Mouse (Mus musculus): ENCODE data around the gene Gm42372. TPM values are rescaled to one million over a fixed set of nuclear protein-coding genes. Genes with fewer than 3 reads are reported as not detected.
A peak's percentile ranks its signal among the peaks of the same experiment; 100 is the strongest.

Gene Gm42372
- total and polyA plus RNA-seq, 3 experiments: 0.42 TPM; not detected in 2

DNA sequence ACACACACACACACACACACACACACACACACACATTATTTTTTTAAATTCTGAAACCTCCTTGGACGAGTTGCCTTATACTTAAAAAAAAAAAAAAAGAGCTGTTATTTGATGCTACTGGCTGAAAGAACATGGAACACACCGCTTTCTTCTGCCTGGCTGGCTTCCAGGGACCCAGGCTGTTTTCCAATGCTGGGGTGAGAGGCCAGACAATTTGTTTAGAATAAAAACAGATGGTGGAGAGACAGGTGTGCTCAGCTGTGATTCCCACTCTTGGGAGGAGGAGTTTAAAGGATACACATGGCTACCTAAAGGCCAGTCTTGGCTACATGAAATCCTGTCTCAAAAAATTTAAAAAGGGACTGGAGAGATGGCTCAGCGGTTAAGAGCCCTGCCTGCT lies 5.5 kb downstream of the Gm42372 start:
- Histone ChIP-seq H3K79me2 (ENCODE audit: control insufficient read depth, insufficient read depth, low read length, poor library complexity) (no peaks in the 10 kb centered on the region), H3K9me3 (replicated peaks; ENCODE audit: insufficient read depth, low read length) (no peaks in the 10 kb centered on the region), H3K27me3 (ENCODE audit: control insufficient read depth in 1 of 2, insufficient read depth in 2 of 2, low read length in 2 of 2) (no peaks in the 10 kb centered on the region), H3K9ac (ENCODE audit: control insufficient read depth, low read depth, low read length, poor library complexity, severe bottlenecking) (no peak overlapping the region), H3K4me3 (ENCODE audit: control insufficient read depth in 1 of 2, insufficient read depth in 1 of 2, low read depth in 2 of 2, low read length in 2 of 2) (no peak overlapping the region), H3K27ac (ENCODE audit: control insufficient read depth, low read depth, low read length) (no peak overlapping the region), H3K36me3 (ENCODE audit: control insufficient read depth in 1 of 2, insufficient read depth in 2 of 2, low read length in 2 of 2) (peaks cover 0 to 11% of the 10 kb centered on the region in 2 experiments; a peak in 2 of 4 replicates), H3K4me1 (ENCODE audit: control insufficient read depth in 1 of 2, insufficient read depth in 2 of 2, low read length in 2 of 2) (peaks cover 4 to 9% of the 10 kb centered on the region in 2 experiments)
- DNase-seq (ENCODE audit: low read depth, low spot score): no peak
- TF ChIP-seq SMC3 (IDR thresholded peaks at IDR 0.05; ENCODE audit: low read depth, low read length) (no peak), MXI1 (IDR thresholded peaks at IDR 0.05; ENCODE audit: low read depth, low read length) (no peak), MAFK (IDR thresholded peaks at IDR 0.05; ENCODE audit: borderline replicate concordance, low read depth, low read length) (no peak), ELF1 (IDR thresholded peaks at IDR 0.05; ENCODE audit: low read depth, low read length) (no peak), TCF12 (IDR thresholded peaks at IDR 0.05; ENCODE audit: low read depth, low read length) (no peak), USF1 (IDR thresholded peaks at IDR 0.05; ENCODE audit: low read depth, low read length) (no peak), GABPA (IDR thresholded peaks at IDR 0.05; ENCODE audit: low read depth, low read length) (no peak), NELFE (IDR thresholded peaks at IDR 0.05; ENCODE audit: low read depth, low read length) (no peak), JUND (IDR thresholded peaks at IDR 0.05; ENCODE audit: low read depth, low read length) (no peak), ZMIZ1 (IDR thresholded peaks at IDR 0.05; ENCODE audit: low read depth, low read length) (no peak), ZKSCAN1 (IDR thresholded peaks at IDR 0.05; ENCODE audit: low read depth, low read length) (no peak), EP300 (IDR thresholded peaks at IDR 0.05; ENCODE audit: low read depth in 1 of 2, low read length in 2 of 2) (no peak), MYC (IDR thresholded peaks at IDR 0.05; ENCODE audit: low read depth, low read length) (no peak), RCOR1 (IDR thresholded peaks at IDR 0.05; ENCODE audit: low read depth, low read length) (no peak), UBTF (IDR thresholded peaks at IDR 0.05; ENCODE audit: borderline replicate concordance, insufficient read depth, low read depth, low read length) (no peak), POLR2AphosphoS2 (IDR thresholded peaks at IDR 0.05; ENCODE audit: low read length) (no peak), USF2 (IDR thresholded peaks at IDR 0.05; ENCODE audit: borderline replicate concordance in 1 of 2, insufficient read depth in 1 of 2, low read depth in 1 of 2, low read length in 2 of 2) (no peak), TBP (IDR thresholded peaks at IDR 0.05; ENCODE audit: low read depth, low read length) (no peak)

- H3K36me3 ChIP-seq (ENCODE audit: control insufficient read depth in 1 of 2, insufficient read depth in 2 of 2, low read length in 2 of 2): peaks cover 0 to 11% of the 10 kb centered on the region in 2 experiments; a peak in 2 of 4 replicates
- no peaks in the 10 kb centered on the region for H3K9me3 ChIP-seq (replicated peaks; ENCODE audit: insufficient read depth, low read length)
- TF ChIP-seq MAX (IDR thresholded peaks at IDR 0.05; ENCODE audit: low read length) (no peak), TCF12 (IDR thresholded peaks at IDR 0.05; ENCODE audit: low read depth, low read length) (peak; percentile 23; the same call in 1 of the 2 replicates), CHD2 (IDR thresholded peaks at IDR 0.05; ENCODE audit: low read length) (no peak), GATA1 (IDR thresholded peaks at IDR 0.05; ENCODE audit: low read depth, low read length) (peak; percentile 83), RCOR1 (IDR thresholded peaks at IDR 0.05; ENCODE audit: low read depth, low read length) (0 out of 2 replicates have a peak, but pooled peaks have one; percentile 8), EP300 (IDR thresholded peaks at IDR 0.05; ENCODE audit: low read depth in 1 of 2, low read length in 2 of 2) (peak in 1 of 2 experiments; percentile 42; a peak in 2 of 4 replicates), ELF1 (IDR thresholded peaks at IDR 0.05; ENCODE audit: low read depth, low read length) (peak; percentile 86), SIN3A (IDR thresholded peaks at IDR 0.05; ENCODE audit: low read length) (0 out of 2 replicates have a peak, but pooled peaks have one; percentile 30), POLR2A (IDR thresholded peaks at IDR 0.05; ENCODE audit: control insufficient read depth in 1 of 2, insufficient read depth in 1 of 2, low read depth in 1 of 2, low read length in 2 of 2, poor library complexity in 1 of 2) (0 out of 4 replicates have a peak, but pooled peaks have one; percentile 22 to 24), TBP (IDR thresholded peaks at IDR 0.05; ENCODE audit: low read depth, low read length) (0 out of 2 replicates have a peak, but pooled peaks have one; percentile 31), MXI1 (IDR thresholded peaks at IDR 0.05; ENCODE audit: low read depth, low read length) (no peak), ETS1 (IDR thresholded peaks at IDR 0.05; ENCODE audit: low read depth, low read length) (peak; percentile 23; the same call in 1 of the 2 replicates)
- peak overlapping the region; percentile 51 for H3K9ac ChIP-seq (ENCODE audit: control insufficient read depth, low read depth, low read length, poor library complexity, severe bottlenecking)
- peak overlapping the region; percentile 53 for H3K27ac ChIP-seq (ENCODE audit: control insufficient read depth, low read depth, low read length)
- H3K79me2 ChIP-seq (ENCODE audit: control insufficient read depth, insufficient read depth, low read length, poor library complexity): no peaks in the 10 kb centered on the region
- peaks cover 4 to 9% of the 10 kb centered on the region in 2 experiments for H3K4me1 ChIP-seq (ENCODE audit: control insufficient read depth in 1 of 2, insufficient read depth in 2 of 2, low read length in 2 of 2)
- peak; percentile 76 for DNase-seq (ENCODE audit: low read depth, low spot score)
- no peaks in the 10 kb centered on the region for H3K27me3 ChIP-seq (ENCODE audit: control insufficient read depth in 1 of 2, insufficient read depth in 2 of 2, low read length in 2 of 2)
- peak overlapping the region; percentile 17 to 28; a peak in 3 of 4 replicates for H3K4me3 ChIP-seq (ENCODE audit: control insufficient read depth in 1 of 2, insufficient read depth in 1 of 2, low read depth in 2 of 2, low read length in 2 of 2)
These were observed 7.3 kb downstream of the Gm42372 start for GRCm38 (mm10) chr7:16990006-16990744.

All from MEL (cell line).